Mouse (Mus musculus) olfactory bulb, adult 2 months (tissue): ENCODE results near the gene Bcap29.

Source experiments
- CTCF ChIP-seq: fragments of 200-500 bp; IDR thresholded peaks from 2 replicates; pipeline ENCODE4 v1.5.1; 2012; ENCODE audit warnings: low read depth, mild to moderate bottlenecking, low read length, moderate library complexity; ENCODE audit not compliant: insufficient read depth
- POLR2A ChIP-seq: fragments of 200-500 bp; IDR thresholded peaks from 2 replicates; pipeline ENCODE4 v1.6.1; 2012; ENCODE audit warnings: mild to moderate bottlenecking, low read depth, low read length, moderate library complexity; ENCODE audit not compliant: insufficient read depth

- TF ChIP-seq POLR2A (no peak), CTCF (no peak)
These were observed 31.5 kb upstream of the Bcap29 start for GRCm38 (mm10) chr12:31665999-31666398.
